Mouse (Mus musculus) hematopoietic stem cell, adult 5-6 weeks (primary cell): ENCODE data around the gene Zglp1. TPM values are rescaled to one million over a fixed set of nuclear protein-coding genes. Genes with fewer than 3 reads are reported as not detected.
A peak's percentile ranks its signal among the peaks of the same experiment; 100 is the strongest.
"Not testable (repeated sequence)": the region's sequence is repeated elsewhere in the genome, so short reads cannot be mapped to it uniquely, and the experiment has no call there.

Experiments
- ATAC-seq, 2 experiments: fragments of 125-278 bp in 1 of 2; replicated peaks in 1 of 2; 2 replicates each; pipeline ENCODE4 v1.8.0; 2016 to 2017; ENCODE audit warnings: inconsistent platforms in 2 of 2, mild to moderate bottlenecking in 2 of 2, moderate number of reproducible peaks in 2 of 2, low read depth in 1 of 2, moderate TSS enrichment in 1 of 2; ENCODE audit not compliant: low FRiP score in 2 of 2, poor library complexity in 2 of 2, severe bottlenecking in 2 of 2, insufficient read depth in 1 of 2, low TSS enrichment in 1 of 2
- total RNA-seq: library from RNA; stranded (forward); fragments of 172-1452, 232-1000 nt; gene quantifications from 2 replicates; pipeline ENCODE4 v1.2.3, GENCODE M21; 2017

The Zglp1 gene
- total RNA-seq, 1 experiment from 2014 or later: not detected

GRCm38 (mm10) chr9:21075625-21076024 lies 8.7 kb upstream of the Zglp1 start:
- no peak for ATAC-seq

- no peak for ATAC-seq
Measured at GRCm38 (mm10) chr9:21074173-21074572, 7.3 kb upstream of the Zglp1 start.

DNA sequence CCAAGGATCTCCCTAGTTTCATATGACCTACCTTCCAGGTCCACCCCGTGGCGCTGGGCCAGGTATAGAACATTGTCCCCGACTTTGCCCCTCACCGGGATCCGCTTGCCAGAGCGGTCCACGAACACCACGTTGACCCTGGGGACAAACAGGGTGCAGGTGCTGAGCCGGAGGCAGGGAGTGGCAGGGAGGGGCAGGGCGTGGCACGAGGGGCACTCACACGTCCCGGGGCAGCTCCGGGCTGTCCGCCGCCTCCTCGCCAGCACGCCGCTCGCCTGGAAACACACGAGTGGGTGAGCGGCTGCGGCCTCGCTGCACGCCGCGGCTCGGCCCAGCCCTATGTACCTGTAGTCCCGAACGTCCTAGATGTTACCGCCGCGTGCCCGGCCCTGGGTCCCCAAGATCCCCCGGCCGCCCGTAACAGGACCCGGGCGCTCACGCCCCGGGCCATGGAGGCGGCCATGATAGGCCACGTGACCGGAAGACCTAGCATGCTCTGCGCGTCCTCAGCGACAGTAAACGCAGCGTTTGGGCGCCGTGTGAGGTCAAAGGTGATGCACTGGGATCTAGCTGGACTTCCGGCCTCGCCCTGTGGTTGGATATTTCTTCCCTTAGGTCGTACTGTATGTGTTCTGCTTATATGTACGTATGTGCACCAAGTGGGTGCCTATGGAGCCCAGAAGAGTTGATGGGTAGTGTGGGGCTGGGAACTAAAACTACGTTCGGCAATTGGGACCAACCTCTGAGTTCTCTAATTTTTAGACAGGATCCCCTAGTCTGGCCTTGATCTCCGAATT lies 6.3 kb upstream of the Zglp1 start, which contains the start of the genes Gm49373 and Fdx1l:
Gene Gm49373, minus strand, starts transcription at position 53 of the 797 bp plus-strand sequence.
Gene Fdx1l, minus strand, starts transcription at position 571 of the 797 bp plus-strand sequence.
- ATAC-seq: peak; percentile 89 to 92

DNA sequence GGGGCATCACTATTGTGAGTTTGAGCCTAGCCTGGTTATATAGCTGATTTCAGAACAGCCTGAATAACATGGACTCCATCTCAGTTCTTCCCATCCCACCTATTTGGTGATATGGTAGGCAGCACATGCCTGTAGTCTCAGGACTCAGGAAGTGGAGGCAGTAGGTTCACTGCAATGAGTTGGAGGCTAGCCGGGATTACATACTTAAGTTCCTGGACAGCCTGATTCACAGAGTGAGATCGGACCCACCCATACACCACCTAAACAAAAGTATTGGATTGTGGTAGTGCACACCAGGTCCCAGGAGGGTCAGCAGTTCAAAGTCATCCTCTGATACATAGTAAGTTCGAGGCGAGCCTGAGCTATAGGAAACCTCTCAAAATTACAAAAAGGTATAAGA lies 5.7 kb upstream of the Zglp1 start:
- ATAC-seq: no peak

GRCm38 (mm10) chr9:21062928-21063327 lies 4.0 kb downstream of the Zglp1 start:
- ATAC-seq: no peak

- peak; percentile 29 to 42; a peak in 2 of 4 replicates for ATAC-seq
Measured at GRCm38 (mm10) chr9:21051578-21051977, 15.3 kb downstream of the Zglp1 start.

DNA sequence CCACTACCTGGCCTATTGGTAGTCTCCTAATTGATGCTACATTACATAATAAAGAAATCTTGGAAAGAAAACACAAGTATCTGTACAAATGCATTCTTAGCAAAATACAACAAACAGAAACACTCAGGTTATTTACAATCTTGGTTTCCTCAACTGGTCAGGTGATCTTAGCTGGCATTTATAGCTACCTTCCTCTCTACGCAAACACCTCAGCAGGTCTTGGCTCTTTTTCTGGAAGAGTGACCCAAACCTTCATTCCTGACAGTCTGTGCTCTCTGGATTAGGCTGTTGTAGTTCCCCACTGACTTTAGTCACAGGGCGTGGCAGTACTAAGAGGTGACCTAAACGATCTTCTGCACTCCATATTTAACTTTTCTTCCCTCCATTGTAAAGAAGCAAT lies 21.7 kb downstream of the Zglp1 start:
- no peak for ATAC-seq

GRCm38 (mm10) chr9:21044785-21045184 lies 22.1 kb downstream of the Zglp1 start:
- not testable (repeated sequence) for ATAC-seq

DNA sequence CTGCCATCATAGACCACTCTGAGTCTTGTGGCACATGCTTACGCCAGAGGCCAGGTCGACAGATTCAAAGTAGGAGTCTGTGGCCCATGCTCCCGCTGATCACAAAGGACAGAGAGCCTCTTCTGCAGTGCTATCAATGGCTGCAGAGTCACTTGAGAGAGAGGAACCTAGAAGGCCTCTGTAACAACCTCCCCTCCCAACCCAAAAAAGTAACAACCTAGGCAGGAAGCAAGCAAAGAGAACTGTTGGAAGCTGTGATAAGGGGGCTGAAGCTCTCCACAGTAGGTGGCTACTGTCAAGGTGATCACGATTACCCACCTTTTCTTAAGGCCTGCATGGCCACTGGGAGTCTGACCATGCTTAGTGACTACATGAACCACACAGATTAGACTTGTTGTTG lies 23.3 kb downstream of the Zglp1 start:
- ATAC-seq: no peak

DNA sequence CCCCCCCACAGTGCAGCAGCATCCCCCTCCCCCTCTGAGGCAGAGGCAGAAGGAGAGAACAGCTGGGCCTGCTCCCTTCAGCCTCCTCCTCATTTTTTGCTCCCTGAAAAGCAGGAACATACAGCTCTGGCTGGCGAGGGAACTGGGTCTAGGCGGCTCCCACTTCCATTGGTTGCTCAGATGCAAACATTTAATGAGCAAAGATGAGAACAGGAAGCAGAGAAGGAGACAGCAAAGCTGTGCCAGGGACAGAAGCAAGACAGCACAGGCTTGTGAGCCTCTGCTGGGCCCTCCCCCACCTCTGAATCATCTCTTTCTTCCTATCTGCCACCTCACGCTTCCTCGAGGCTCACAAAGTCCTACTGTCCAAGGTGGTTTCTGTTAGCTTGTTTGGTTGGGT lies 25.6 kb downstream of the Zglp1 start:
- no peak for ATAC-seq

GRCm38 (mm10) chr9:21039779-21040178 lies 27.1 kb downstream of the Zglp1 start:
- no peak for ATAC-seq

- ATAC-seq: no peak
Measured at GRCm38 (mm10) chr9:21037481-21037891, 29.4 kb downstream of the Zglp1 start.

- ATAC-seq: no peak
Measured at GRCm38 (mm10) chr9:21036666-21037065, 30.2 kb downstream of the Zglp1 start.

- no peak for ATAC-seq
Measured at GRCm38 (mm10) chr9:21036161-21036560, 30.7 kb downstream of the Zglp1 start.

DNA sequence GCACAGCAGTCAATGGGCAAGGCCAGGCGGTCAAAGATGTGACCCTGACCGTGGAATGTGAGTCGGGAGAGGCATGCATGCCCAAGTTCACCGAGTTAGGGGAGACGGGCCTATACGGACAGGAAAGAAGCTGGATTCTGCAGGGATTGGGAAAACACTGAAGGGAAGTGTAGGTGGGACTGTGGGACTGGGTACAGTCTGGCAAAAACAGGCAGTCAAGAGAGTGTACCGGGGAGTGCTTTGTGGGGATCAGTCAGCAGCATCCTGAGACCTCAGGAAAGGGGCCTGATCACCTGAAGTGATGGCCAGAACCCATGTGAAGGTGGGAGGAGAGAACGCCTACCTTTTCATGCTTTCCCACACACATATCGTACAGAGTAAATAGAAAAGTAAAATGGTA lies 31.3 kb downstream of the Zglp1 start:
- ATAC-seq: no peak

DNA sequence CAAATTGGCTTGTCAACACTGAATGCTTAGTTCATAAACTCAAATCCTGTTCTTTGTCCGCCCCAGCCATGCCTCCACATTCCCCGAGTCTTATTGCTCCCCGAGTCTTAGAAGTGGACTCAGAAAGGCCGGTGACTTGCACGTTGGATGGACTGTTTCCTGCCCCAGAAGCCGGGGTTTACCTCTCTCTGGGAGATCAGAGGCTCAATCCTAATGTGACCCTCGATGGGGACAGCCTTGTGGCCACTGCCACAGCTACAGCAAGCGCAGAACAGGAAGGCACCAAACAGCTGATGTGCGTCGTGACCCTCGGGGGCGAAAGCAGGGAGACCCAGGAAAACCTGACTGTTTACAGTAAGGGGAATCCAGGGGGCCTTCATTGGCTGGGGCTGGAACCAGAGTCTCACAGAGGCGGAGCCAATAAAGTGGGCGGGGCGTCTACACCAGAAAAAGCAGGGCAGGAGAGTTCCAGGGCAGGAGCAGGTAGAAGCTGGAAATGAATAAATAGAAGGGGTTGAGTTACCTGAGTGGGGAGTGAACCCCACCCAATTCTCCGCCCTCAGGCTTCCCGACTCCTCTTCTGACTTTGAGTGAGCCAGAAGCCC lies 32.3 kb downstream of the Zglp1 start:
- ATAC-seq: no peak

GRCm38 (mm10) chr9:21033136-21033535 lies 33.8 kb downstream of the Zglp1 start:
- ATAC-seq: peak; percentile 30 to 40; a peak in 3 of 4 replicates

DNA sequence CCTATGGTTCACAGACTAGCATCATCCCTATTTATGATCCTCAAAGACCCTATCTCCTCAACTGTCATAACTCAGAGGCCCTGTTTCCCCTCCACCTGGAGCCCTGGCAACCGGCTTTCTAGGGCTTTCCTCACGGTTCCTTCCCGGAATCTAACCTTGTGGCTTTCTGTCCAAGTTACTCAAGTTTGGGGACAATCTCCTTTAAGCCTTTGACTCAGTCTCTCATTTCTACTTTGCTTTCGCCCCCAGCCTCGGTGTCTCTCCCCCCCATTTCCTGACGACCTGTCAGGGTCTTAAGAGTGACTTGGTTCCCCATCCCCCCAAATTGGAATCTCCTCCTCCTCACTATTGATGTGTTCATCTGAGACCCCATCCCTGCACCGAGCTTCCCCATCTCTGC lies 34.4 kb downstream of the Zglp1 start:
- ATAC-seq: no peak
